Mouse (Mus musculus) CH12.LX (cell line): ENCODE data around the gene Coq10b. TPM values are rescaled to one million over a fixed set of nuclear protein-coding genes. Genes with fewer than 3 reads are reported as not detected.
"Not testable (repeated sequence)": the region's sequence is repeated elsewhere in the genome, so short reads cannot be mapped to it uniquely, and the experiment has no call there.

Experiments used
- DNase-seq: peaks from one replicate; pipeline ENCODE4 v3.0.0-alpha.2; 2013; ENCODE audit errors: extremely low read depth
- H3K27ac ChIP-seq: 2 replicates; pipeline ENCODE4 v1.5.1; 2012; ENCODE audit warnings: low read depth, mild to moderate bottlenecking, control low read depth, moderate library complexity; ENCODE audit not compliant: insufficient read depth
- H3K27me3 ChIP-seq: replicated peaks from 2 replicates; pipeline ENCODE3; 2012; ENCODE audit warnings: inconsistent platforms
- H3K36me3 ChIP-seq, 2 experiments: replicated peaks in 1 of 2; 2 replicates each; pipeline versions ENCODE3 to v1.6.1; 2012; ENCODE audit warnings: inconsistent platforms in 1 of 2, low read length in 1 of 2, mild to moderate bottlenecking in 1 of 2, mixed read lengths in 1 of 2, moderate library complexity in 1 of 2; ENCODE audit not compliant: control insufficient read depth in 1 of 2, insufficient read depth in 1 of 2
- H3K4me1 ChIP-seq, 2 experiments: 2 replicates each; pipeline ENCODE4 v1.6.1; 2012; ENCODE audit warnings: inconsistent platforms in 1 of 2, moderate library complexity in 1 of 2; ENCODE audit not compliant: insufficient read depth in 2 of 2, control insufficient read depth in 1 of 2
- H3K4me2 ChIP-seq: 2 replicates; pipeline ENCODE4 v1.6.1; 2012; ENCODE audit warnings: low read depth, mild to moderate bottlenecking, control low read depth; ENCODE audit not compliant: poor library complexity, insufficient read depth, severe bottlenecking
- H3K4me3 ChIP-seq, 3 experiments: fragments of 150-350 bp in 1 of 3; sonication (generic) in 1 of 3; replicated peaks in 1 of 3; 2 replicates each; pipeline versions ENCODE3 to v1.5.1; 2011 to 2012; ENCODE audit warnings: low read depth in 2 of 3, low read length in 2 of 3, mild to moderate bottlenecking in 2 of 3, moderate library complexity in 2 of 3, control low read depth in 1 of 3, improper control_type of control experiment in 1 of 3, inconsistent platforms in 1 of 3, mixed read lengths in 1 of 3; ENCODE audit not compliant: poor library complexity in 1 of 3
- H3K79me2 ChIP-seq: replicated peaks from 2 replicates; pipeline ENCODE4 v1.6.1; 2012; ENCODE audit warnings: mild to moderate bottlenecking, moderate library complexity; ENCODE audit not compliant: control insufficient read depth, poor library complexity, insufficient read depth, severe bottlenecking; ENCODE audit errors: extremely low read depth
- H3K9ac ChIP-seq: 2 replicates; pipeline ENCODE4 v1.6.1; 2012; ENCODE audit warnings: low read depth, mild to moderate bottlenecking, control low read depth, moderate library complexity; ENCODE audit not compliant: insufficient read depth
- H3K9me3 ChIP-seq: replicated peaks from 2 replicates; pipeline ENCODE3; 2012; ENCODE audit warnings: low read length, inconsistent platforms, mixed read lengths
- CHD1 ChIP-seq: IDR thresholded peaks from 2 replicates; pipeline ENCODE4 v1.6.1; 2012; ENCODE audit warnings: low read depth, low read length, improper control_type of control experiment, inconsistent platforms
- CHD2 ChIP-seq: IDR thresholded peaks from 2 replicates; pipeline ENCODE4 v1.6.1; 2011; ENCODE audit warnings: low read length, improper control_type of control experiment
- CTCF ChIP-seq, 2 experiments: IDR thresholded peaks in 1 of 2; conservative IDR thresholded peaks in 1 of 2; 2 replicates each; pipeline ENCODE4 v1.5.1; 2011 to 2012; ENCODE audit warnings: low read depth in 2 of 2, low read length in 2 of 2, improper control_type of control experiment in 1 of 2, inconsistent platforms in 1 of 2, mild to moderate bottlenecking in 1 of 2, moderate library complexity in 1 of 2
- E2F4 ChIP-seq: IDR thresholded peaks from 2 replicates; pipeline ENCODE4 v1.6.1; 2011; ENCODE audit warnings: low read depth, low read length, improper control_type of control experiment; ENCODE audit not compliant: insufficient replicate concordance
- ELF1 ChIP-seq: IDR thresholded peaks from 2 replicates; pipeline ENCODE4 v1.6.1; 2014; ENCODE audit warnings: low read depth, mild to moderate bottlenecking, inconsistent platforms, low read length, improper control_type of control experiment
- ETS1 ChIP-seq: conservative IDR thresholded peaks from 2 replicates; pipeline ENCODE4 v1.6.1; 2012; ENCODE audit warnings: low read depth, mild to moderate bottlenecking, inconsistent platforms, low read length, improper control_type of control experiment, moderate library complexity
- HCFC1 ChIP-seq: IDR thresholded peaks from 2 replicates; pipeline ENCODE4 v1.6.1; 2012; ENCODE audit warnings: low read depth, mild to moderate bottlenecking, inconsistent platforms, low read length, improper control_type of control experiment
- JUND ChIP-seq: conservative IDR thresholded peaks from 2 replicates; pipeline ENCODE4 v1.6.1; 2011; ENCODE audit warnings: low read depth, low read length, improper control_type of control experiment
- KAT2A ChIP-seq: IDR thresholded peaks from 2 replicates; pipeline ENCODE4 v1.6.1; 2012; ENCODE audit warnings: low read length, improper control_type of control experiment, inconsistent platforms; ENCODE audit not compliant: insufficient replicate concordance
- MAFK ChIP-seq: IDR thresholded peaks from 2 replicates; pipeline ENCODE4 v1.6.1; 2011; ENCODE audit warnings: low read length, improper control_type of control experiment; ENCODE audit not compliant: insufficient replicate concordance
- MEF2A ChIP-seq: IDR thresholded peaks from 2 replicates; pipeline ENCODE4 v1.6.1; 2014; ENCODE audit warnings: low read depth, mild to moderate bottlenecking, inconsistent platforms, low read length, improper control_type of control experiment, borderline replicate concordance
- MXI1 ChIP-seq: IDR thresholded peaks from 2 replicates; pipeline ENCODE4 v1.6.1; 2011; ENCODE audit warnings: mild to moderate bottlenecking, low read depth, low read length, improper control_type of control experiment
- NELFE ChIP-seq: IDR thresholded peaks from 2 replicates; pipeline ENCODE4 v1.6.1; 2011; ENCODE audit warnings: low read depth, low read length, improper control_type of control experiment
- NRF1 ChIP-seq: IDR thresholded peaks from 2 replicates; pipeline ENCODE4 v1.6.1; 2014; ENCODE audit warnings: low read depth, mild to moderate bottlenecking, inconsistent platforms, low read length, improper control_type of control experiment, moderate library complexity
- PAX5 ChIP-seq: IDR thresholded peaks from 2 replicates; pipeline ENCODE4 v1.6.1; 2012; ENCODE audit warnings: low read length, inconsistent platforms, mixed read lengths
- POLR2AphosphoS2 ChIP-seq: IDR thresholded peaks from 2 replicates; pipeline ENCODE4 v1.6.1; 2011; ENCODE audit warnings: low read depth, low read length, improper control_type of control experiment
- RAD21 ChIP-seq: IDR thresholded peaks from 2 replicates; pipeline ENCODE4 v1.6.1; 2011; ENCODE audit warnings: low read depth, mild to moderate bottlenecking, low read length, improper control_type of control experiment, moderate library complexity
- RCOR1 ChIP-seq: conservative IDR thresholded peaks from 2 replicates; pipeline ENCODE4 v1.6.1; 2012; ENCODE audit warnings: low read depth, mild to moderate bottlenecking, inconsistent platforms, low read length, improper control_type of control experiment
- TCF12 ChIP-seq: IDR thresholded peaks from 2 replicates; pipeline ENCODE4 v1.6.1; 2014; ENCODE audit warnings: low read depth, mild to moderate bottlenecking, inconsistent platforms, low read length, improper control_type of control experiment
- USF1 ChIP-seq: IDR thresholded peaks from 2 replicates; pipeline ENCODE4 v1.6.1; 2014; ENCODE audit warnings: low read depth, mild to moderate bottlenecking, inconsistent platforms, low read length, improper control_type of control experiment
- USF2 ChIP-seq: conservative IDR thresholded peaks from 2 replicates; pipeline ENCODE4 v1.6.1; 2011; ENCODE audit warnings: low read depth, low read length, improper control_type of control experiment
- ZC3H11A ChIP-seq: IDR thresholded peaks from 2 replicates; pipeline ENCODE4 v1.6.1; 2012; ENCODE audit warnings: low read depth, mild to moderate bottlenecking, inconsistent platforms, low read length, improper control_type of control experiment
- ZMIZ1 ChIP-seq: IDR thresholded peaks from 2 replicates; pipeline ENCODE4 v1.6.1; 2012; ENCODE audit warnings: low read depth, mild to moderate bottlenecking, inconsistent platforms, low read length, improper control_type of control experiment
- ZNF384 ChIP-seq: IDR thresholded peaks from 2 replicates; pipeline ENCODE4 v1.6.1; 2012; ENCODE audit warnings: low read depth, low read length, improper control_type of control experiment, inconsistent platforms
- dilution Hi-C: fragments of 300-500 bp; cut with MboI; formaldehyde crosslinking; loops from 2 replicates; pipeline ENCODE4 v1.14.3; 2020; ENCODE audit warnings: low sequenced_read_pairs; ENCODE audit not compliant: extremely low pct_unique_long_range_greater_than_20kb, extremely low pct_ligation_motif_present
- in situ Hi-C: fragments of 300-500 bp; cut with MboI; formaldehyde crosslinking; loops from 3 replicates; pipeline ENCODE4 v1.14.3; 2019; ENCODE audit warnings: low sequenced_read_pairs, low pct_ligation_motif_present, low pct_unique_long_range_greater_than_20kb, mixed read lengths
- polyA plus RNA-seq: library from polyadenylated mRNA; unstranded; fragments of >175 nt; gene quantifications from 2 replicates; pipeline ENCODE4 v1.2.1, GENCODE M21; 2012; ENCODE audit warnings: low read depth; ENCODE audit not compliant: insufficient read length
- total RNA-seq, 2 experiments: library from RNA; depleted of rRNA; stranded (reverse); fragments of 300-350 nt in 1 of 2; fragments of >200 nt in 1 of 2; gene quantifications; 2 replicates each; pipeline ENCODE4 v1.2.3; 2012 to 2014

Gene Coq10b
- total and polyA plus RNA-seq, 3 experiments: 3.0 to 14.4 (median 7.0) TPM

- no peaks in the 10 kb centered on the region for H3K9me3 ChIP-seq
- H3K4me3 ChIP-seq: no peak overlapping the region
- H3K27me3 ChIP-seq: no peaks in the 10 kb centered on the region
- DNase-seq: no peak
- no peak overlapping the region for H3K27ac ChIP-seq
- no peaks in the 10 kb centered on the region for H3K79me2 ChIP-seq
- H3K36me3 ChIP-seq: peaks cover 0 to 5% of the 10 kb centered on the region in 2 experiments
- no peak overlapping the region for H3K9ac ChIP-seq
- in situ Hi-C loops: no loop called here
- TF ChIP-seq HCFC1: no peak
- no peak for TF ChIP-seq ELF1
- no peak for TF ChIP-seq ZNF384
- no peak for TF ChIP-seq ZC3H11A
- no peak for TF ChIP-seq MEF2A
- no peak for TF ChIP-seq CTCF (conservative IDR thresholded peaks at IDR 0.05 in 1 of 2, IDR thresholded peaks at IDR 0.05 in 1 of 2; ENCODE audit: low read depth in 2 of 2, low read length in 2 of 2)
- no peak for TF ChIP-seq MAFK
- no peak for TF ChIP-seq NRF1
- no peak for TF ChIP-seq USF1
- TF ChIP-seq RCOR1: no peak
- TF ChIP-seq JUND: no peak
- TF ChIP-seq, all 38 proteins: peak for 0
- Histone ChIP-seq H3K4me1 (peaks cover 3 to 39% of the 10 kb centered on the region in 2 experiments), H3K4me2 (no peak overlapping the region)
- dilution Hi-C loops: no loop called here
Measured at GRCm38 (mm10) chr1:55055322-55056115, 2.9 kb downstream of the Coq10b start.

- H3K79me2 ChIP-seq, in situ Hi-C loops, H3K27ac ChIP-seq, H3K4me3 ChIP-seq, H3K9ac ChIP-seq, dilution Hi-C loops, H3K36me3 ChIP-seq, H3K9me3 ChIP-seq, H3K27me3 ChIP-seq, H3K4me2 ChIP-seq, DNase-seq: not testable (repeated sequence)
- peaks cover 0 to 34% of the 10 kb centered on the region in 2 experiments; a peak in 2 of 4 replicates for H3K4me1 ChIP-seq
Measured at GRCm38 (mm10) chr1:55058383-55058782, 5.8 kb downstream of the Coq10b start.

GRCm38 (mm10) chr1:55061099-55061498 is 8.5 kb downstream of the Coq10b start:
- Histone ChIP-seq H3K36me3 (peaks cover 6 to 21% of the 10 kb centered on the region in 2 experiments), H3K27ac (no peak overlapping the region), H3K27me3 (no peaks in the 10 kb centered on the region), H3K9ac (no peak overlapping the region), H3K4me3 (no peak overlapping the region), H3K4me2 (no peak overlapping the region), H3K9me3 (no peaks in the 10 kb centered on the region), H3K4me1 (peaks cover 0 to 8% of the 10 kb centered on the region in 2 experiments; a peak in 2 of 4 replicates), H3K79me2 (no peaks in the 10 kb centered on the region)
- no peak for DNase-seq
- dilution Hi-C loops: no loop called here
- in situ Hi-C loops: no loop called here
- TF ChIP-seq RCOR1 (no peak), RAD21 (no peak), ZC3H11A (no peak), NELFE (no peak), KAT2A (no peak), NRF1 (no peak), ZMIZ1 (no peak), CHD1 (no peak), E2F4 (no peak), MXI1 (no peak), POLR2AphosphoS2 (no peak), USF2 (no peak), CHD2 (no peak), CTCF (conservative IDR thresholded peaks at IDR 0.05 in 1 of 2, IDR thresholded peaks at IDR 0.05 in 1 of 2; ENCODE audit: low read depth in 2 of 2, low read length in 2 of 2) (no peak), PAX5 (no peak), TCF12 (no peak), ETS1 (no peak), ELF1 (no peak)
